Mouse (Mus musculus) testis, postnatal 10 days (tissue): ENCODE data around the gene Acss2.
A peak's percentile ranks its signal among the peaks of the same experiment; 100 is the strongest.

Experiments
- DNase-seq: peaks from one replicate; pipeline ENCODE4 v3.0.0; 2021; ENCODE audit warnings: low spot score

The Acss2 gene

DNA sequence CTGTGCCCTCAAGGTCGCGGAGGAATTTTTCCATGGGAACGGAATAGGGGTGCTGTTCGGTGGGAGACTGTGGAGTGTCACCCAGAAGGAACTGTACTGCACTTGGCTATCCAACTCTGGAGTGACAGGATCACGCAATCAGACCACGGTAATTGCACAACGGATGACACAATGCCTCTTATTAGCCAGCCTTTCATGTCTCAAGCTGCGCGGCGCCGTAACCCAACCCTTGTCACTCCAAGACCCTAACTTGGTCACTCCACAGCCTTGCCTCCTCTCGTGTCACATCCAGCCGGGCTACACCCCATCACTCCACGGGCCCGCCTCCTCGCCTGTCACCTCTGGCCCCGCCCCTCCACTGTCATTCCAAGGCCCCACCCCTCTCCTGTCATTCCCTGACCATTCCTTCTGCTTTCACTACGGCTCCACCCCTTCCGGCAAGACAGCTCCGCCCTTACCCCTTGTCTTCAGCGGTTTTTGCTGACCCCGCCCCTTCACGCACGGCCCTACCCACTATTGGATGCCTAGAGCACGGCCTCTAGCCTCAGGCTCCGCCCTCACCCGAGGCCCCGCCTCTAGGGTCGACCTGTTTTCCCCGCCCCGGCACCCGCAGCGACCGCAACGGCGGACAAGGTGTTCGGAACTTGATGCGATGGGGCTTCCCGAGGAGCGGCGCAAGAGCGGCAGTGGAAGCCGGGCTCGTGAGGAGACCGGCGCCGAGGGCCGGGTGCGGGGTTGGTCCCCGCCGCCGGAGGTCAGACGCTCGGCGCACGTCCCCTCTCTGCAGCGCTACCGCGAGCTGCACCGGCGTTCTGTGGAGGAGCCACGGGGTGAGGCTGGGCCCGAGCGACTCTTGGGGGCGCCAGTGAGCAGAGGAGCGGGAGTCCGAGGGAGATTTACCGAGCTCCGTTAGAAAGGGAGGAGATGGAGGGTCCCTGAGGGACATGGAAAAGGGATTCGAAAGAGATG is at the start of gene Acss2, which contains the start of gene Ggt7:
Acss2 (plus strand) TSS at position 494 of the 969 bp plus-strand sequence.
Ggt7 (minus strand) TSS at position 783 of the 969 bp plus-strand sequence.
- peak; percentile 100 for DNase-seq

DNA sequence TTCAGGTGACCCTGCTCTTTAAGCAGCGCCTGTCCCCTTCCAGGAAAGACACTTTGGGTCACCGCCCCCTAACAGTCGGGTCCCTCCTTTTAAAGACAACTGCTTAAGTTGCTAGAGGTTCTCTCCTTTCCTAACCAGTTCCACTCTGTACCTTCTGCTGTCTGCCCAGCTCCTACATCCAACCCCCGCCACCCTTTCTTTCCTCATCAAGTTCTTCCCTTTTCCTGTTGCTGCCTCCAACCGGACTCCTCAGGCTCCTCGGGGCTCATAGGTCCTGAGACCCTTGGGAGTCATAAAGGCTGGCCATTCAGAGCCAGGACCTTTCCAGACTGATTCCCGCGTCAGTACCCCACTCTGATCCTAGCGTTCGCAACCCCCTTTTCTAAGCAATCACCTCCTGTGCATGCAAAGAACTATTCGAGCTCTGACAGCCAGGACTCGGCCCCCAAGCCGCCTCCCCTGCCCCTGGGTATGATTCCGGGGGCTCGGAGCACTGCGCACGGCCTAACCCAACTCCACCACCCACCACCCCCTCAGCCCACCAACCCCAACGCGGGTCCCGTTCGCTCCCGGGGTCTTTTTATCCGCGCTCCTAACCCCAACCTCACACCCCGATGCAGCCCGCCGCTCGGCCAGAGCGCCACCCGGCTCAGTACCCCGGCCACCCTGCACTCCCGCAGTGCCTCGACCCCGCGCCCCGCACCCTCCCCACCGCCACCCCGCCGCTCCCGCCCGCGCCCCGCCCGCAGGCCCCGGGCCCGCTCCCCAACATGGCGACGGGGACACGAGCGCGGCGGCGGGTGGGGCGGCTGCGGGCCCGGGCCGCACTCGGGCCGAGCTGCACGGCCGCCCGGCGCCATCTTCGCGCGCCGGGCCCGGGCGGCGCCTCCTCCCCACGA is 44.8 kb upstream of the Acss2 start:
- peak; percentile 70 for DNase-seq

DNA sequence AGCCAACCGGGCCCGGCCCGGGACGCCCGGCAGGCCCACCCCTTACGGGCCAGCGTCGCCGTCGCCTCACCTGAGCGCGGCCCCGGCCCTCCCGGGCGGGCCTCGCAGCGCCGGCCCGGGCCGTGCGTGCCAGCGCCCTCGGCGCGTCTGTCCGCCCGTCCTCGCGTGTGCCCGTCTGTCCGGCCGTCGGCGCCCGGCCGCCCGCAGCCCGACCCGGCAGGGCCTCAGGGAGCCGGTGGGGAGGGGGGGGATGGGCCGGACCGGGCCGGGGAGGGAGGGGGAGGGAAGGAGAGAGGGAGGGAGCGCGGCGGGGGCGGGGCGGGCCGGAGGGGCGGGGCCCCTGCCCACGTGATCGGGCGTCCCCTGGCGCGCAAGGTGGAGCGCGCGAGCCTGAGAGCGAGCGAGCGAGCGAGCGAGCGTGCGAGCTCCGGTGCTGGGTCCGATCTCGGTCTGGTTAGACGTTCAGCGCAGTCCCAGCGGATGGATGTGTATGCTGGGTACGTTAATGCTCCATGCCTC is 44.1 kb upstream of the Acss2 start, which contains the start of gene Ncoa6:
Ncoa6 (minus strand) TSS at position 325 of the 519 bp plus-strand sequence.
- DNase-seq: peak; percentile 84

DNA sequence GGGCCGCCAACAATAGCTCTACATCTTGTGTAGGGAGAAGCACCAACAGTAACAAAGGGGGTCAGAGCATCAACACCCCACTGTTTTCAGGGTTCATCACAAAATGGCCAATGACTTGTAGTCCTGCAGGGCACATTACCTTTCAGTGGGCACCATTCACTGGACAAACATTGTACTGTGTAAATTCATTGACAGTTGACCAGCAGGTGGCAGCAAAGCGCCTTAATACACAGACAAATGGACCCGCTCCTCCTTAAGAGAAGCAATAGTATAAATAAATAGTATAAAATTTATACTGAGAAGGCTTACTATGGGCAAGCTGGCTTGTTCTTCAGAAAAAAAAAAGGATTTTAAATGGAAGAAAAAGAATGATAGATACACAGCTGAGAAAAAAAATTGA is 35.7 kb upstream of the Acss2 start:
- DNase-seq: peak; percentile 79

DNA sequence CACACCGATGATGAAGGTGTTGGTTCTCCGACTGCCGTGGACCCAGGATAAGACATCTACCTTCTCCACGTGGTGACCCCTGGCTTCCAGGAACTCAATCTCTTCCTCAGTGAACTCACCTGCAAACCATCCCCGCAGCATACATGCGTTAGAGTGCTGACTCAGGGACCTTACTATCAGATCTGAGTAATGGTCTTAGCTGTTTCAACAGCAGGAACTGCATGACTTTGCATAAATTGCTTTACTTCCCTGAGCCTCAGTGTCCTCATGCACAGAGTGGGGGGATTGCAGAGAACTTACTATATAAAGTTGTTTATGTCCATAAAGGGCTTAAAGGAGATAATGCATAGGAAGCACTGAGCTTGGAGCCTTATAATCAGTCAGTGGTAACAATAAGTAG is 26.8 kb upstream of the Acss2 start:
- no peak for DNase-seq

DNA sequence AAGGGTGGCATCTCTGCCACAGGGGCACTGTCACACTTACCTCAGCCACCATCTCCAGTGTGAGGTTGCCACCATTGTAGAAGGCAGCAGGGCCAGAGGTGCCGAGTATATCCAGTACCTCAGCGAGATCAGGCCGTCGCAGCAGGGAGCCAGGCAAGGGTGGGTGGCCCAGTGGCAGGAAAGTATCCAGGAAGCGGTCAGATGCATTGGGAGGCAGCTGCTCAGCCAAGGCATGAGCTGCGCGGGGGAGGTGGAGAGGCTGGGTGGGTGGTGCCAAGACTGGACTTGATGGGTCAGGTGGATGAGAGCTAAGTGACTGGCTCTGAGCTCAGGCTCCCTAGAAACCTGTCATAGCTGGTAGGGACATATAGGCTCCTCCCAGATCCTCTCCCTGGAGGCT is 15.2 kb upstream of the Acss2 start:
- DNase-seq: peak; percentile 44

DNA sequence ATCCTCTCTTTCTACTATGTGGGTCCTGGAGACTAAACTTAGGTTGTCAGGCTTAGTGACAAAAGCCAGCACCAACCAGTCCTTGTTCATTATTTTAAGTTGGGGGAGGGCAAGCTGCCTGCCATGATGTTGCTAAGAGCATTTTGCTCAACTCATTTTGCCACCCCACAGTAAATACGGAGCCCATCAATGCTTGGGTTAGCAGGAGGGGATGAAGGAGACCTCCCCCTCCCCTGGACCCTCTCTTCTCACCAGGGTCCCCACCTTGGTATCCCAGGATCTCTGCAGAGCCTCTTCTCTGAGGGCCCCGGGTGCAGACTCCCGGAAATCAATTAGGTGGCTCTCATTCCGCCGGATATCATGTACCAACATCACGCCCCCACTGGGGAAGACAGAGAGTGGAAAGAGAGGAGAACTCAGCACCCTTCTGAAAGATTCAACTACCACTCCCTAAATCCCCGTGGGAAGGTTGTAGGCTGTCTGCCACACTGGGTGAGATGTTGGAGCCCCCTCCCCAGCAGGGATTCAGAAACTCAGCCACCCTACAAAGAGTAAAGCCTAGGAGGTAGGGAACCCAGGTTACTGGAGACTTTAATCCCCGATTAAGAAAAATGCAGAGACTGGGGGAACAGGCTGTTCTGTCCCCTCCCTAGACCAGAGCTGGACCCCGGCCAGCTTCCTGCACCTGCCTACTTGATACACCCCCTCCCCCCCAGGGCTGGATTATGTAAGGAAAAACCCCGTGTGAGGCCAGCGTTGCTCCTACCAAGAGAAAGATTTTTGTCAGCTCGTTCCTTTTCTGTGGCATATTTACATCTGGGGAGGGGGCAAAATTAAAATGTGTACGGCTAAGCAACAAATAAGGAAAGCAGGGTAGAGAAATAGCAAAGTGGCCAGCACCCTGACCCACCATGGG is 13.1 kb upstream of the Acss2 start:
- DNase-seq: no peak

DNA sequence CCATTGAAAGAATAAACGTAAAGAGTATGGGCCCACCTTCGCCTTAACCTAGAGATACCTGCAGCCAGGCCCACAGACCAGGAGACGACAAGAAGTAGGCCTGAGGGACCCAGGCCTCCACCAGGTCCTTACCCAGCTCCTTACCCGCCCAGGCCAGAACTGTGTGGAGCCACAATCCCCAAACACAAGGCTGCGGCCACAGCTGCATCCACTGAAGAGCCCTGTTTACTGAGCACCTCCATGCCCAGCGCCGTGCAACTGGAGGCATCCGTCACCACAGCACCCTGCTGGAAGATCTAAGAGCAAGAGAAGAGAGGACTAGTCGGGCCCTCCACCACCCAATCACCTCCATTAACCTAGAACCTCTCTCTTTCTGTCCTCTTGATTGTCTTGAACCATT is 11.9 kb upstream of the Acss2 start:
- DNase-seq: no peak

DNA sequence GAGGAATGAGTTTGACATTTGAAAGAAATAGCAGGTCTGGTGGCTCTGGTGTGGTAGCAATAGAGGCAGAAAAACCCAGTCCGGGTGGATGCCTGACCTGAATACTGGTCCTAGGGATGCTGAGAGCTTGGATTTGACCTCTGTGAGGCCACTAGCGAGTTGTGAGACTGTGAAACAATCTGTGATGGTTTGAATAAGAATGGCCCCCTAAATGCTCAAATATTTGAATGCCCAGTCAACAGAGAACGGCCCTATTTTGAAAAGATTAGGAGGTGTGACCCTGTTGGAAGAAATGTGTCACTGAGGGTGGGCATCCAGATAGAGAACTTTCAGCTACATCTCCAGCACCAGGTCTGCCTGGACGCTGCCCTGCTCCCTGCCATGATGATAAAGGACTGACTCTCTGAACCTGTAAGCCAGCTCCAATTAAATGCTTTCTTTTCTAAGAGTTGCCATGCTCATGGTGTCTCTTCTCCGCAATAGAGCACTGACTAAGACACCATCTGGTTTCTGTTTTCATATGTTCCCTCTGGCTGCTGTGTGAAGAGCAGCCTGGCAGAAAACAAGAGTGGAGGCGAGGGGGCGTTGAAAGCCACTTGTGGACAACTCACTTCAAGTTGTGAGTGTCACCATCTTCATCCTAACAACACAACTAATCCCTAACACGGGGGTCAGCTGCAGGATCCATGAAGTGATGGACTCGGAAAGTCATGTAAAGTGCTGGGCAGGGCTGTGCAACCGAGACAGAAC is 9.9 kb upstream of the Acss2 start:
- DNase-seq: no peak

DNA sequence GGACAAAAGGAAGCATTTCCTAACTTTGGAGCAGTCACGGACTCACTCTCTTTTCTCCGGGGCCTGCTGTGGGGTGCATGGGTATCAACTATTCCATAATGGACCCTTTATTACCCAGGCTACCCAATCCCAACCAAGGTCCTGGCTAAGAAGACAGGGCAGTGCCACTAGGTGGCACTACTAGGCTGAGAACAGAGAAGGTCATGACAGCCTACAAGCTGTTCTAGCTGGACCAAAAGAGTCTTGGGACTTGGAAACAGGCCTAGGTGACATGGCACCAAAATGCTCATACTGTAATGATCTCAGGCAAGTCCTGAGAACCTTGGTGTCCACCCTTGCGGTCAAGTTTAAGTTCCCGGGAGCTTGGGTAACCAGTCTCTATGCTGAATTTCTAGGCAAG is 5.3 kb upstream of the Acss2 start:
- peak; percentile 65 for DNase-seq

DNA sequence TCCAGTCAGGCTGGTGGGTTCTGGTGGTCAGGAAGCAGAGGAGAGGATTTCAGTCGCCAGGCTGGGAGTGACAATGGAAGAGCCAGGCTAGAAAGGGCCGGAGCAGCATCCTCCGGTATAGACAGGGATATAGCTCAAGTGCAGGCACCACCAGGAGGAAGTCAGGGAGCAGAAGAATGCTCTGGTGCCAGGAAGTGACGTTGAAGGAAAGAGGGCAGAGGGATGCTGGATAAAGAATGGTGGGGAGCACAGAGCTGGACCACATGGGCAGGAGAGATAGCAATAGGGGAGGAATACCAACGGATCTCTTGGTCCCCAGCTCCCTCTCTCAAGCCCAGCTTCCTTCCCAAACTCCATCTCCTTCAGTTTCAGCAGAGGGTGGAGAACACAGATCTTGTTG is 4.2 kb upstream of the Acss2 start:
- DNase-seq: no peak

DNA sequence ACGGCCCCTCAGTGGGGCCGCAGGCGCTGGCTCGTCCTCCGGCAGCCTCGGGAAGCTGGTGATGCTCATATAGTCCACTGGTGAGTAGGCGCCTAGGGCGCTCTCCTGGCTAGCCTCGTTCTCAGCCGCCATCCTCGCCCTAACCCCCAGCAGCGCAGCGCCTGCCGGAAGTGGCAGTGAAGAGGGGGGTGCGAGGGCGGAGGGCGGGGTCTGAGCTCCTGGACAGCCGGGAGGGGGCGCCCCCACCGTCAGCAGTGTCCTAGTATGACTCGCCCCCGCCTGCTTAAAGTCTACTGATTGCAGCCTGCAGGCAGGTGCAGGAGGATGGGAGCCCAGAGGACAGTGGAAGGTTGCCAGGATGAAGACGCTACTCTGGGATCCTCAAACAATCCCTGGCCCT is 3.1 kb upstream of the Acss2 start:
- DNase-seq: peak; percentile 79

DNA sequence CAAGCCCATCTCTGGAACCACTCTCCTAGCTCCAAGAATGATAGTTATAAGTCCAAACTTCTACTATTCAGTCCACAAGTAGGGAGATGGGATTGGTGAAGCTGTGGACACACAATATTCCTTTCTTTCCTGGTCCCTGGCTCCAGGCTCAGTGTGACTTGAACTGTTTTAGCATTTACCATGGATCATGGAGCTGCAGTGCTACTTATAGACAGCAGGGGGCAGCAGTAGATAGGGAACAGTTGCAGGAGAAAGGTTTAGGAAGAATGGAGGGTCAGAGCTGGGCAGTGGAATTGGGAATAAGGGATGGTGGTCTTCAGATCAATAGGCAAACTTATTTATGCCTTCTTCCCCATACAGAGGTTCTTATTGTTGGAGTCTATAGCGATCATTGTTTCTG is 1.8 kb upstream of the Acss2 start:
- DNase-seq: peak; percentile 71

DNA sequence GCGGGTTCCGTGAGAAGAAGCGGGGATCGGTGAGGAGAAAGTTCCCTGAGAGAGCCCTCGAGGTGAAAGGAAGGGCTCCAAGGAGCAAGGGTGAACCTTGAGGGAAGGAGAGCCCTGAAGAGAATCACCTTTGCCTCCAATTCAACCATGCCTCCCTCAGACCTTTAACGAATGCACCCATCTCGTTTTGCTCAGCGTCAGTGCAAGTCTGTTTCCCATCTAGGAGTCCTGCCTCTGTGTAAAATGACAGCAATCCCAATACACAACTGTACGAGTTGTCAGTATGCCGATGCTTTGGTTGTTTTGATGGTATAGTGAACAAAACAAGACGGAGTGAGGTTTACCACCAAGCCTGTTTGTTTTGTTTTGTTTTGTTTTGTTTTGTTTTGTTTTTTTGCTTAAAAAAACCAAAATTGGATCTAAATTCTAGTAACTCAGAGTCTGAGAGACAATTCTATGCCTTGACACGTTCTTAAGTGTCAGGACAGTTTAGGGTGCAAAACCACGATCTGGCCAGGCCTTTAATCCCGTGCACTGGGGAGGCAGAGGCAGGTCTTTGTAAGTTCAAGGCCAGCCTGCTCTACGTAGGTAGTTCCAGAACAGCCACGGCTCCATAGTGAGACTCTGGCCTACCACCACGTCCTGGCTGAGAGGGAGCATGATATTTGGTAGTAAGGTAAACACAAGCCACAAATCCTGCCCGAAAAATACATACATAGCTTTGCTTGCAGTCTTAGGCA is 953 bp downstream of the Acss2 start:
- no peak for DNase-seq

DNA sequence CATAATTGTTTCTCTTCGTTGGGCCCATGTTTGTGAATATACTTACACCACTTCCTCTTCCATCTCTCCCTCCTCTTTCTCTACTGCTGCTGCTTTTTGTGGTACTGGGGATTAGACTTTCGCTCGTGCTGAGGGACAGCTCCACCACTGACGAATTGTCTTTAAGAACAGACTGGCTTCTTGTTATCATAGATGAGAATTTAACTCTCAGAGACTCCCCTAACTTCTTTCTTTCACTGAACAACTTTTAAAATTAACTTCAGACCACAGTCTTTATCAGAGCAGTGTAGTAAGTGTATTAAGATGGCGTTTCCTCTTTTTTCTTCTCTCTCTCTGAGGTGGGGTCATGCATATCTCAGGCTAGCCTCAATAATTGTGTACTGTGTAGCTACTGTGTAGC is 6.0 kb downstream of the Acss2 start:
- no peak for DNase-seq

DNA sequence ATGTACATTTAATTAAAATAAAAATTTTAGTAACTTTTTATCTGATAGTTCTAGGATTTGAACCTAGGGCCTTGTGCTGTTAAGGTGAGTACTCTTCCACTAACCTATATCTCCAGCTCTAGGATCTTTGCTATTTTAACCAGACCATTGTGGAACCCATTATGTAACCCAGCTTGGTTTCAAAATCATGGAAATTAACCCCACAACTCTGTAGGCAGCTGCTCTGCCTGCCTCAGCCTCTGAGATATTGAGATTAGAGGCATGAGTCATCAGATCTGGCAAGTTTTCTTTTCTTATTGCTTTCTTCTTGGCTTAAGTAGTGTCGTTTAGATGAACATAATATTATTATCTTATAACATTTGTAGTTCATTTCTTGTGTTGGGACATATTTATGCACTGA is 6.6 kb downstream of the Acss2 start:
- no peak for DNase-seq

DNA sequence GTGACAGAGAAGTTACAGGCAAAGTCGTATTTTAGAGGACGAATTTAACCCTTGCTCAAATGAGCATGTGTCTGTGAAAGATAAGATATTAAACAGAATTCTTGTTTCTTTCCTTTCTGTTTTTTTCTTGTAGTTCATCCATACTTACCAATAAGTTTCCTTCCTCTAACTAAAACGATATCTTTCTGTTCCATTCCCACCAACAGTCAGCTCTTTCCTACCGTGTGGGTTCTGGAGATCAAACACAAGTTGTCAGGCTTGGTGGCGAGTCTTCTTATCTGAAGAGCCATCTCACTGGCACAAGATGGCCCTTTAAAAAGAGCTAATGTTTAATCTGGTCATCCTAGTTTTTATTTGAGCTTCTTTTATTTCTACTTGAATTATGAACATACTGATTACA is 9.6 kb downstream of the Acss2 start:
- DNase-seq: no peak

DNA sequence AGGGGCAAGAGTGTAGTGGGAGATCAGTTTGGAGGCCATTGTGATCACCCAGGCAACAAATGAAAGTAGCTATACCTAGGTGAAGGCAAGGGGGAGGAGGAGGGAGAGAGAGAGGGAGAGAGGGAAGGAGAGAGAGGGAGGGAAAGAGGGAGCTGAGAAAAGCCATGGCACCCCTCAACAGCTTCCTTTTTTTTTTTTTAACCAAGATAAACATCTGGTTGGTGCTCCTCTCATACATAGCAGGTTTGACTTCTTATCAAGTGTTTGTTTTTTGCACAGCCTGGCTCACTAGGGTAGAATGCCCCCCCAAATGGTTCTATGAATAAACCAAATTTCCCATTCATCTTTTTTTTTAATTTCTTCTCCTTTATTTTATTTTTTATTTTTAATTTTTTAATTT is 18.5 kb downstream of the Acss2 start:
- no peak for DNase-seq

DNA sequence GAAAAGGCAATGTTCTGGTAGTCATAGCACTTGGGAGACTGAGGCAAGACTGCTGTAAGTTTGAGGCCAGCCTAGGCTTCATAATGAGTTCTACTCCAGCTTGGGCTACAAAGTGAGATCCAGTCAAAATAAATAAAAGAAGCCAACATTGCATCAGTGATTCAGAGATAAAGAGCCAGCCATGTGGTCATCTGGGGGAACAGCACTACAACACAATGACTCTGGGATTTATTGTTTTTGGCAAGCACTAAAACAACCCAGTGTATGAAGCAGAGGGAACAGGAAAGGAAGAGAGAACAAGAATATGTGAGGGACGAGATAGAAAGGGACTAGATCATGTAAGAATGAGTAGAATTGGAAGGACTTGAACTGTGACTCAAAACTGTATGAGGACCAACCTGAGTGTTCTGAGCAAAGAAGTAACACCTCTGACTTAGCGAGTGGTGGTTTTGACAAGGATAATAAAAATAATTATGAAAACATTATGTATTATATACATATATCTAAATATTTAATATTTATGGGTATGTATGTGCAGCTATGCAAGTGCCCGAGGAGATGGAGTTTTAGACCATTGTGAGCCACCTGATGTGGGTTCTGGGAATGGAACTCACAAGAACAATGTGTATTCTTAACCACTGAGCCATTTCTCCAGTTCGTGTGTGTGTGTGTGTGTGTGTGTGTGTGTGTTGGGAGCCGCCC is 20.2 kb downstream of the Acss2 start:
- DNase-seq: no peak
